Mouse (Mus musculus) embryonic facial prominence, embryonic 11.5 days (tissue): ENCODE results near the gene Jazf1. TPM values are rescaled to one million over a fixed set of nuclear protein-coding genes. Genes with fewer than 3 reads are reported as not detected.

Experiments used
- ATAC-seq: fragments of 200-750 bp; cut with Nextera tagmentation; replicated peaks from 2 replicates; pipeline ENCODE4 v1.8.0; 2017; ENCODE audit warnings: low read depth; ENCODE audit not compliant: insufficient number of reproducible peaks, low FRiP score, low TSS enrichment
- DNase-seq: peaks from one replicate; pipeline ENCODE4 v3.0.0-alpha.2; 2015; ENCODE audit warnings: low spot score
- H3K27ac ChIP-seq: fragments of 300-500 bp; sonication (generic); replicated peaks from 2 replicates; pipeline ENCODE4 v1.5.1; 2014; ENCODE audit warnings: mild to moderate bottlenecking, low read depth, low read length, control low read depth
- H3K27me3 ChIP-seq: fragments of 300-500 bp; sonication (generic); 2 replicates; pipeline ENCODE4 v1.6.1; 2014; ENCODE audit warnings: mild to moderate bottlenecking, low read length, moderate library complexity, mixed read lengths; ENCODE audit not compliant: control insufficient read depth, insufficient read depth
- H3K36me3 ChIP-seq: fragments of 300-500 bp; sonication (generic); replicated peaks from 2 replicates; pipeline ENCODE4 v1.6.1; 2014; ENCODE audit warnings: low read depth, mild to moderate bottlenecking, low read length, moderate library complexity, mixed read lengths; ENCODE audit not compliant: control insufficient read depth, insufficient read depth
- H3K4me1 ChIP-seq: fragments of 300-500 bp; sonication (generic); 2 replicates; pipeline ENCODE4 v1.6.1; 2014; ENCODE audit warnings: low read length, mixed read lengths; ENCODE audit not compliant: control insufficient read depth, insufficient read depth
- H3K4me2 ChIP-seq: fragments of 300-500 bp; sonication (generic); 2 replicates; pipeline ENCODE4 v1.6.1; 2014; ENCODE audit warnings: low read depth, mild to moderate bottlenecking, control low read depth, low read length, moderate library complexity
- H3K4me3 ChIP-seq: fragments of 300-500 bp; sonication (generic); 2 replicates; pipeline ENCODE4 v1.5.1; 2014; ENCODE audit warnings: low read depth, low read length, control low read depth
- H3K9ac ChIP-seq: fragments of 300-500 bp; sonication (generic); replicated peaks from 2 replicates; pipeline ENCODE4 v1.6.1; 2014; ENCODE audit warnings: mild to moderate bottlenecking, control low read depth, low read length
- H3K9me3 ChIP-seq: fragments of 300-500 bp; sonication (generic); replicated peaks from 2 replicates; pipeline ENCODE4 v1.6.1; 2016; ENCODE audit warnings: mild to moderate bottlenecking, low read length, inconsistent platforms, mixed read lengths; ENCODE audit not compliant: control insufficient read depth
- WGBS: fragments of 180-500 bp; shearing (Covaris S2); extraction: QIAGEN DNeasy Blood & Tissue Kit; methylation state at CpG from one replicate; pipeline ENCODE4 v1.1.7; 2014; 5-methylcytosine and 5-hydroxymethylcytosine counted together
- polyA plus RNA-seq: library from polyadenylated mRNA; unstranded; fragments of >200 nt; fragmentation: Nextera tagmentation; extraction: Ambion mirVana; gene quantifications from 2 replicates; pipeline ENCODE4 v1.2.1, GENCODE M21; 2014

Jazf1 gene
- polyA plus RNA-seq, 1 experiment from 2014 or later, result 5.0 TPM

DNA sequence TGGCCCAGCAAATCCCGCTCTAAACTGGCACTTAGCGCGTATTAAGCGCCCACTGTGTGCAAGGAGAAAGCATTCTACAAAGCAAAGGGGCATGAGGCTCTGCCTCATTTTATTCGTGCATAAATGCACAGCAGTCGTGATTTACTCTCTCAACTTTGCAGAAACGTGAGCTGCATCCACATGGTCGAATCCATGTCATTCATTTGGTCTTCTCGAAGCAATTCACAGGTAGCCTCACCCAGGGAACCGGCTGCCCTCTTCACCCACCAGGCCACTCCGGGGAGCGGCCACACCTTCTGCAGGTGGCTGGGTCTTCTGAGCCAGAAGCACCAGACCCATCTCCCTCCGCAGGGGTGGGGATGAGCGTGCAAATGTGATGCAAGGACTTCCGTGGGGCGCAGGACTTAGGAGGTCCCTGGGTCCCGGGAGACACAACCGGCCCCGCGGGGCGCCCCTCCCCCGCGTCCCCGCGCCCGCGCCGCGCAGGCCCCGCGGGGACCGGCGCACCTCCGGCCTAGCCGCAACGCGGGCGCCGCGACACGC, 914 bp downstream of the Jazf1 start:
- peaks cover 2% of the 10 kb centered on the region; the same call in 1 of the 2 replicates for H3K4me1 ChIP-seq
- ATAC-seq, result no peak

DNA sequence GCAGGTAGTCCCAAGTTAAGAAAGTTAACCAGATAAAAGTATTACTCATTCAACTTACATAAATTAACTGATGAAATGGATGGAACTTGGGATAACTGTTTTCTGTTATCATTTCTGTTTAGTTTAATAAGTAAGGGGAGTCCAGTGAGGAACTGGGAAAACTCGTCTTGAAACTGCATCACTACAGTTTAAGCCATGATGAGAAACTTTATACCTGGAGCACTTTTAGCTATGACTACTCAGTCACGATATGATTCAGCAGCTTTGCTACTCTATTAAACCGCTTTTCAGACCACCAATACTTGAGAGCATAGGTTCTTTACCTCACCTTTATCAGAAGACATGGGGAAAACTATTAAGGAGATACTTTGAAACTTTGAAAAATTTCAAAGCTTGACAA, 1.5 kb downstream of the Jazf1 start:
- WGBS, result 47% methylated on average over 3 of the region's 3 CpGs
- Histone ChIP-seq H3K4me3 (no peak overlapping the region; the same call in 1 of the 2 replicates), H3K4me1 (peaks cover 2% of the 10 kb centered on the region; the same call in 1 of the 2 replicates), H3K27ac (no peak overlapping the region), H3K36me3 (no peaks in the 10 kb centered on the region), H3K4me2 (no peak overlapping the region), H3K9ac (no peak overlapping the region), H3K27me3 (peaks cover 14% of the 10 kb centered on the region), H3K9me3 (no peaks in the 10 kb centered on the region)
- no peak for DNase-seq
- no peak for ATAC-seq

More for the DNA sequence above, 914 bp downstream of the Jazf1 start:
- Histone ChIP-seq H3K36me3 (no peaks in the 10 kb centered on the region), H3K4me2 (peak overlapping the region; percentile 97), H3K9ac (peak overlapping the region; percentile 72), H3K9me3 (no peaks in the 10 kb centered on the region), H3K27me3 (peaks cover 14% of the 10 kb centered on the region), H3K4me3 (peak overlapping the region; percentile 72), H3K27ac (no peak overlapping the region)
- WGBS, result 3% methylated on average over 40 of the region's 41 CpGs
- DNase-seq, result no peak

DNA sequence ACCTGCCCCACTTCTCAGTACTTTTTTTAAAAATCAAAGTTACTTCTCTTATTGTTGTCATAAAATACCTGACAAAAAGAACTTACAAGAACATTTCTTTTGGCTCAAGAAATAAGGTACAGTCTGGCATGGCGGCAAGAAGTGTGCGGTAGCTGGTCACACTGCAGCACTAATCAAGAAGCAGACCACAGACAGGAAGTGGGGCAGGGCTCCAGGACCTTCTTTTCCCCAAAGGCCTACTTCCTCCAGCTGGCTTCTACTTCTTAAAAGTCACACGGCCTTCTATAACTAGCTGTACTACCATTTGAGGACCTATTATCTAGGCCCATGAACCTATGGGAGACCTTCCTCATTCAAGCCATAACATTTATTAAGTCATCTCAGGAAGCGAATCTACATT, 4.4 kb downstream of the Jazf1 start:
- 85% methylated on average over 4 of the region's 4 CpGs for WGBS
- H3K36me3 ChIP-seq, result no peaks in the 10 kb centered on the region
- no peak for DNase-seq
- peaks cover 11% of the 10 kb centered on the region for H3K27me3 ChIP-seq
- ATAC-seq, result no peak
- H3K9me3 ChIP-seq, result no peaks in the 10 kb centered on the region
- H3K4me1 ChIP-seq, result peaks cover 2% of the 10 kb centered on the region; the same call in 1 of the 2 replicates
- H3K27ac ChIP-seq, result no peak overlapping the region
- H3K4me3 ChIP-seq, result no peak overlapping the region
- no peak overlapping the region for H3K4me2 ChIP-seq
- no peak overlapping the region for H3K9ac ChIP-seq

DNA sequence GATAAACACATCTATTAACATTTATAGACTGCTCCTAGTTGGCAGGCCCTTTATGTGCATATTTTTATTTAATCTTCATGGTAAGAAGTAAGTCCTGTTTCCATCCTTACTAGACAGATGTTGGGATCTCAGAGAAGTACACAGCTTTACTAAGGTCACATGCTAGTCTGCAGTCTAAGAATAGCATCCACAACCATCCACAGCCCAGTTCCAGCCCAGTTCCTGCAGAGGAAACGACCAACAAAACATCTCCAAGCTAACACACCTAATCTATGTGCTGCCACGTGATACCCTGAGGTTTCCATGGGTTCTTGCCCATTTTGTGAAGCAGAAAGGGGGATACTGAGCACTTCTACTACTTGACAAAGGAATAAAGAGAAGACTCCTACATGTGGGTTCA, 13.5 kb downstream of the Jazf1 start:
- Histone ChIP-seq H3K27me3 (no peaks in the 10 kb centered on the region), H3K4me3 (no peak overlapping the region), H3K9me3 (no peaks in the 10 kb centered on the region), H3K9ac (no peak overlapping the region), H3K36me3 (no peaks in the 10 kb centered on the region), H3K27ac (no peak overlapping the region), H3K4me2 (no peak overlapping the region), H3K4me1 (no peaks in the 10 kb centered on the region)
- WGBS, result 67% methylated on average over 2 of the region's 2 CpGs
- DNase-seq (no peak), ATAC-seq (no peak)

GRCm38 (mm10) chr6:53045501-53045900, 22.9 kb downstream of the Jazf1 start:
- H3K27me3 ChIP-seq, result no peaks in the 10 kb centered on the region
- no peak overlapping the region for H3K4me2 ChIP-seq
- no peak overlapping the region for H3K4me3 ChIP-seq
- no peaks in the 10 kb centered on the region for H3K4me1 ChIP-seq
- no peaks in the 10 kb centered on the region for H3K9me3 ChIP-seq
- no peak overlapping the region for H3K27ac ChIP-seq
- ATAC-seq, result no peak
- no peak overlapping the region for H3K9ac ChIP-seq
- no peak for DNase-seq
- no peaks in the 10 kb centered on the region for H3K36me3 ChIP-seq
- WGBS, result 90% methylated on average over 2 of the region's 2 CpGs

GRCm38 (mm10) chr6:53038176-53038575, 30.3 kb downstream of the Jazf1 start:
- ATAC-seq (no peak), DNase-seq (no peak)
- Histone ChIP-seq H3K4me2 (no peak overlapping the region), H3K36me3 (no peaks in the 10 kb centered on the region), H3K9me3 (no peaks in the 10 kb centered on the region), H3K4me3 (no peak overlapping the region), H3K27ac (no peak overlapping the region), H3K9ac (no peak overlapping the region), H3K4me1 (no peaks in the 10 kb centered on the region), H3K27me3 (no peaks in the 10 kb centered on the region)
- WGBS, result 67% methylated on average over 3 of the region's 3 CpGs

GRCm38 (mm10) chr6:53034362-53035011, 33.9 kb downstream of the Jazf1 start:
- Histone ChIP-seq H3K9me3 (no peaks in the 10 kb centered on the region), H3K9ac (no peak overlapping the region), H3K4me3 (no peak overlapping the region), H3K27ac (no peak overlapping the region), H3K4me1 (no peaks in the 10 kb centered on the region), H3K27me3 (no peaks in the 10 kb centered on the region), H3K36me3 (no peaks in the 10 kb centered on the region), H3K4me2 (no peak overlapping the region)
- DNase-seq (no peak), ATAC-seq (no peak)
- 72% methylated on average over 6 of the region's 6 CpGs for WGBS

DNA sequence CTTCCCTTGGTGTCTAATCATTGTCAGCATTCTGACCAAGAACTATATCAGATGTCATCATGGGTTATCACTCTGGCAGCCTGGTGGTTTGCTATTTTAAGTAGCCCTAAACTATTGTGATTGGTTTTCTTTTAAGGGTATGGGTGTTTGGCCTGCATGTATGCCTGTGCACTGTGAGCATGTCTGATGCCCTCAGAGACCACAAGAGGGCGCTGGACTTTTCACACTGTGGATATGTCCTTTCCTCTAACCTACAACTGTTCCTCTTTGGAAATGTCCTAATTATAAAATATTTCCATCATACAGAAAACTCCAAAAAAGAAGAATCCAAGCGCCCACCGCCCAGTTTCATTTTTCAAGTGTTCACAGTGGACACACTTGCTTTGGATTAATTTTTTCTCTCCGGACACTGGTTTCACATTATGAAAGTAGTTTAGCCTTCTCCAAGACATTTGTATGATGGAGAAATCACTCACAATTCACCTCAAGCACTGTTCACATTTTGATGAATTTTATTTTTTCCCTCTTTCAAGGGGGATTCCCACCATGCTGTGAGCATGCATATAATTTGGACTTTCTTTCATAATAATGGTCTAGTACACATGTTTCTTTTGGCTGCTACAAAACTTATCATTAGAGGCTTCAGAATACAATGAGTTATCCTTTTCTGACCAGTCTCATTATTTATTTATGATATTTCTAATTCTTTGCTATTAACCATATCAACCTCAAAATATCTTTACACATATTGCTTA, 35.5 kb downstream of the Jazf1 start:
- no peaks in the 10 kb centered on the region for H3K36me3 ChIP-seq
- H3K9ac ChIP-seq, result no peak overlapping the region
- no peaks in the 10 kb centered on the region for H3K4me1 ChIP-seq
- H3K4me3 ChIP-seq, result no peak overlapping the region
- H3K4me2 ChIP-seq, result no peak overlapping the region
- H3K27me3 ChIP-seq, result no peaks in the 10 kb centered on the region
- no peak for ATAC-seq
- peak; percentile 36 for DNase-seq
- 68% methylated on average over 4 of the region's 4 CpGs for WGBS
- H3K9me3 ChIP-seq, result no peaks in the 10 kb centered on the region
- H3K27ac ChIP-seq, result no peak overlapping the region
